Mouse (Mus musculus) ES-E14 (cell line): ENCODE data around the gene Gamt. TPM values are rescaled to one million over a fixed set of nuclear protein-coding genes. Genes with fewer than 3 reads are reported as not detected.
"Not testable (repeated sequence)": the region's sequence is repeated elsewhere in the genome, so short reads cannot be mapped to it uniquely, and the experiment has no call there.

Experiments used
- DNase-seq: peaks from one replicate; pipeline ENCODE4 v3.0.0-alpha.2; 2013; ENCODE audit warnings: low read depth, low spot score
- H3K27ac ChIP-seq: 2 replicates; pipeline ENCODE4 v1.5.1; 2012; ENCODE audit warnings: low read depth, mild to moderate bottlenecking, low read length, moderate library complexity, mixed read lengths; ENCODE audit not compliant: poor library complexity, insufficient read depth, severe bottlenecking
- H3K36me3 ChIP-seq: 2 replicates; pipeline ENCODE4 v1.6.1; 2012; ENCODE audit warnings: mild to moderate bottlenecking, low read length, moderate library complexity, mixed read lengths; ENCODE audit not compliant: control insufficient read depth, poor library complexity, insufficient read depth, severe bottlenecking
- H3K4me1 ChIP-seq, 2 experiments: fragments of 150-350 bp in 1 of 2; sonication (generic) in 1 of 2; 2 replicates each; pipeline ENCODE4 v1.6.1; 2012; ENCODE audit warnings: low read length in 2 of 2, mild to moderate bottlenecking in 1 of 2, mixed read lengths in 1 of 2; ENCODE audit not compliant: control insufficient read depth in 2 of 2, insufficient read depth in 2 of 2, poor library complexity in 1 of 2
- H3K4me3 ChIP-seq, 2 experiments: fragments of 150-350 bp in 1 of 2; sonication (generic) in 1 of 2; 2 replicates each; pipeline ENCODE4 v1.5.1; 2012; ENCODE audit warnings: low read length in 2 of 2, low read depth in 1 of 2, mild to moderate bottlenecking in 1 of 2, mixed read lengths in 1 of 2; ENCODE audit not compliant: insufficient read depth in 1 of 2, poor library complexity in 1 of 2, severe bottlenecking in 1 of 2
- H3K9ac ChIP-seq: 2 replicates; pipeline ENCODE4 v1.6.1; 2012; ENCODE audit warnings: low read depth, mild to moderate bottlenecking, low read length, mixed read lengths; ENCODE audit not compliant: poor library complexity, insufficient read depth, severe bottlenecking
- H3K9me3 ChIP-seq: fragments of 150-350 bp; sonication (generic); 2 replicates; pipeline ENCODE4 v1.6.1; 2012; ENCODE audit warnings: low read depth, mild to moderate bottlenecking, low read length; ENCODE audit not compliant: control insufficient read depth, insufficient read depth
- CHD2 ChIP-seq: IDR thresholded peaks from 2 replicates; pipeline ENCODE4 v1.6.1; 2014; ENCODE audit warnings: mild to moderate bottlenecking, low read depth, low read length, inconsistent platforms
- HCFC1 ChIP-seq: IDR thresholded peaks from 2 replicates; pipeline ENCODE4 v1.6.1; 2012; ENCODE audit warnings: low read length, inconsistent platforms, borderline replicate concordance; ENCODE audit not compliant: insufficient read depth
- MAFK ChIP-seq: IDR thresholded peaks from 2 replicates; pipeline ENCODE4 v1.6.1; 2014; ENCODE audit warnings: mild to moderate bottlenecking, low read depth, low read length, inconsistent platforms; ENCODE audit not compliant: insufficient read depth
- ZC3H11A ChIP-seq: IDR thresholded peaks from 2 replicates; pipeline ENCODE4 v1.6.1; 2012; ENCODE audit warnings: low read depth, mild to moderate bottlenecking, inconsistent platforms, low read length, borderline replicate concordance
- ZNF384 ChIP-seq: IDR thresholded peaks from 2 replicates; pipeline ENCODE4 v1.6.1; 2012; ENCODE audit warnings: low read depth, low read length, inconsistent platforms
- in situ Hi-C, 2 experiments: fragments of 600-800 bp; cut with MboI; formaldehyde crosslinking; loops; one replicate each; pipeline ENCODE4 v1.15.1; 2025; ENCODE audit warnings: low sequenced_read_pairs in 2 of 2, inconsistent platforms in 1 of 2; ENCODE audit not compliant: unreplicated experiment in 2 of 2
- total RNA-seq: library from RNA; depleted of rRNA; stranded (reverse); fragments of 300-350 nt; gene quantifications from 2 replicates; pipeline ENCODE4 v1.2.3, GENCODE M21; 2012

Gene Gamt
- total RNA-seq, 1 experiment, result 2.9 TPM

- no peaks in the 10 kb centered on the region for H3K9me3 ChIP-seq
- no peak overlapping the region for H3K9ac ChIP-seq
- TF ChIP-seq HCFC1, result no peak
- no peak for TF ChIP-seq ZC3H11A
- no peak for TF ChIP-seq ZNF384
- no peak for TF ChIP-seq CHD2
- no peak for TF ChIP-seq MAFK
- H3K4me3 ChIP-seq, result peak overlapping the region; percentile 1 to 41; a peak in 2 of 4 replicates
- no peaks in the 10 kb centered on the region for H3K36me3 ChIP-seq
- in situ Hi-C loops, result no loop called here
- peaks cover 2 to 16% of the 10 kb centered on the region in 2 experiments; a peak in 3 of 4 replicates for H3K4me1 ChIP-seq
- no peak for DNase-seq
- H3K27ac ChIP-seq, result no peak overlapping the region
Measured at GRCm38 (mm10) chr10:80220676-80221075, 40.1 kb downstream of the Gamt start.

DNA sequence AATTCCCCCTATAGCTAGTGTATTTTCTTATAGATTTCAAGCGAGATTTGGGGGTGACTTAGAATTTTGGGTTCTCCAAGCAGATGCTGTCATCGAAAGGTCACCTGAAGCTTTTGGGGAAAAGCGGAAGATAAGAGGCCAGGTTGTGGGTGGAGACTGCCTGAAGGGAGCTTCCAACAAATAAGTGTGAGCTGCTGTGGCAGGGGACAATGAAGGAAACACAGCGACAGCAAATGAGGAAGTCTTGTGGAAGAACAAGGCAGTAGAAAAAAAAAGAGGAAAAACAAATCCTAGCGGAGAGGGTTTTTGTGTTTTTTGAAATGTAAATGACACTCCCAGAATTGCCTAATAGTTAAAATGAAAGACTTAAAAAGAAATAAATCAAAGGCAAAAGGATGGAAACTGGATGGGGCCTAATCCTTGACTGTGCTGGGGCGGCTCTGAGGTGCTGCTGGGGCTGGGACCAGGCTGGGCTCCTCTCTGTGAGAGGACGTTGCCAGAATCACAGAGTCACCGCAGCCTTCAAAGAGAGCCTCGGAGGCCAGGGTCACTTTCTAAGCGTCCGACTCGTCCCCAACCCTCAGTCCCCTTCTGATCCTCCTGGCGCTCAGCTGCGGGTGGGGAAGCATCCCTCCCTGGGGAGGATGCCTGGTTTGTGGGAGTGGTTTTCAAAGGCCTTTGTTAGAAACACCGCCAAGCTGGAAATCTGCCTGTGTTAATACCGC is 45.6 kb downstream of the Gamt start:
- no peak for TF ChIP-seq ZC3H11A
- TF ChIP-seq HCFC1, result no peak
- TF ChIP-seq ZNF384, result no peak
- TF ChIP-seq MAFK, result no peak
- TF ChIP-seq CHD2, result no peak
- no peaks in the 10 kb centered on the region for H3K9me3 ChIP-seq
- no peak for DNase-seq
- peaks cover 2 to 8% of the 10 kb centered on the region in 2 experiments; a peak in 3 of 4 replicates for H3K4me1 ChIP-seq
- no peaks in the 10 kb centered on the region for H3K36me3 ChIP-seq
- no peak overlapping the region for H3K27ac ChIP-seq
- in situ Hi-C loops, result no loop called here
- H3K9ac ChIP-seq, result peak overlapping the region; percentile 23; the same call in 1 of the 2 replicates
- H3K4me3 ChIP-seq, result no peak overlapping the region

DNA sequence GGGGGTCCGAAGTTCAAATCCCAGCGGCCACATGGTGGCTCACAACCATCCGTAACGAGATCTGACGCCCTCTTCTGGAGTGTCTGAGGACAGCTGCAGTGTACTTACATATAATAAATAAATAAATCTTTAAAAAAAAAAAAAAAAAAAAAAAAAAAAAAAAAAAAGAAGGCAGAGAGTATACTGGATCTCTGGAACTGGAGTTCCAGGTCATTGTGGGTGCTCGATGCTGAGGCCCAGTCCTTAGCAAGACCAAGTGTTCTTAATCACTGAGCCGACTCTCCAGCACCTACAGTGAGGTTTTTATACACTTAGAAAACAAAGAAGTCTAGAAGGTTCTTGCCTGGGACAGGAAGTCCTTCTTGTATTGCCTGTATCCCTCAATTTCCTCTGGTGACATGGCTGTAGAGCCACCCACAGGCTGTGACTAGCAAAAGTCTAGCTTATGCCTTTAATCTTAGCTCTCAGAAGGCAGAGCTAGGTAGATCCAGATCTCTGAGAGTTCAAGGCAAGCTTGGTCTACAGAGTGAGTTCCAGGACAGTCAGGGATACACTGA is 49.2 kb downstream of the Gamt start:
- H3K4me1 ChIP-seq, result peaks cover 2 to 15% of the 10 kb centered on the region in 2 experiments; a peak in 3 of 4 replicates
- TF ChIP-seq ZNF384, result peak; percentile 92
- DNase-seq, H3K9me3 ChIP-seq, H3K27ac ChIP-seq, in situ Hi-C loops, H3K36me3 ChIP-seq, H3K9ac ChIP-seq, H3K4me3 ChIP-seq: not testable (repeated sequence)

DNA sequence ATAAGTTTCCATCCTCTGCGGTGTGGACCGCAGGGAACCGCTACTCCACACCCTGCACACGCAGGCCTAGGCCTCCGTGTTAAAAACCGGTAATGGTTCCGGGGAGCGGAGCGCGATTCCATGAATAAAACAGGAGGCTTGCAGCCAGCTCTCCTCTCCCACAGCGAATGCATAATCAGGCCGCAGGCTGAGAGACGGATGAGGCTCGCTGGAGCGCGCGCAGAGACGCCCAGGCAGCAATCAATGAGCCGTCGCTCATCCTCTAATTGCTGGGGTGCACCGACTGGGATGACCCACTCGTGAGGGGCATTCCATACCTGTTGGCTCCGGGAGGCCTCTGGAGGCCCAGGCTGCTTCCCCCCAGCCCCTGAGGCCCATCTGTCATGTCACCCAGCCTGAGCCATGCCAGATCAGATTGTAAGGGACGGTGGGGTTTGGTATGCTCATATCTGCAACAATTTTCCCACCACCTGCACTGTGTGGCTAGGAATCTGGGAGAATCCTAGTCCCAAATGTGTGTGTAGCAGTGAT is 51.9 kb downstream of the Gamt start:
- in situ Hi-C loops, result no loop called here
- DNase-seq, result no peak
- Histone ChIP-seq H3K4me1 (peaks cover under 1 to 17% of the 10 kb centered on the region in 2 experiments; a peak in 2 of 4 replicates), H3K4me3 (peak overlapping the region in 1 of 2 experiments; percentile 42; a peak in 2 of 4 replicates), H3K9ac (peak overlapping the region; percentile 41), H3K9me3 (no peaks in the 10 kb centered on the region), H3K27ac (no peak overlapping the region), H3K36me3 (no peaks in the 10 kb centered on the region)
- TF ChIP-seq HCFC1, result no peak
- TF ChIP-seq ZNF384, result no peak
- no peak for TF ChIP-seq MAFK
- TF ChIP-seq CHD2, result no peak
- TF ChIP-seq ZC3H11A, result no peak
